Mouse (Mus musculus) adrenal gland, adult (tissue): ENCODE results near the gene Nfyb.
A peak's percentile ranks its signal among the peaks of the same experiment; 100 is the strongest.

Source experiments
- DNase-seq, 2 experiments: peaks; one replicate each; pipeline ENCODE4 v3.0.0; 2022 to 2023; ENCODE audit warnings: low spot score in 1 of 2; ENCODE audit not compliant: inconsistent age in 2 of 2

The Nfyb gene

DNA sequence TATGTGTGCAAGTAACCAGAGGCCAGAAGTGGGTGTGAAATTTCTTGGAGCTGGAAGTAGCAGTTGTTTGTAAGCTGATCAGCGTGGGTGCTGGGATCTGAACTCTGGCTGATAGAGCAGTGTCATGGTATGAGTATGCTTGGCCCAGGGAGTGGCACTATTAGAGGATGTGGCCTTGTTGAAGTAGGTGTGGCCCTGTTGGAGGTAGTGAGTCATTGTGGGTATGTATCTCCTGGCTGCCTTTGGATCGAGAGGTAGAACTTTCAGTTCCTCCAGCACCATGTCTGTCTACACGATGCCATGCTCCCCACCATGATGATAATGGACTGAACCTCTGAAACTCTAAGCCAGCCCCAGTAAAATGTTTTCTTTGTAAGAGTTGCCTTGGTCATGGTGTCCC is 16.4 kb upstream of the Nfyb start:
- no peak for DNase-seq

DNA sequence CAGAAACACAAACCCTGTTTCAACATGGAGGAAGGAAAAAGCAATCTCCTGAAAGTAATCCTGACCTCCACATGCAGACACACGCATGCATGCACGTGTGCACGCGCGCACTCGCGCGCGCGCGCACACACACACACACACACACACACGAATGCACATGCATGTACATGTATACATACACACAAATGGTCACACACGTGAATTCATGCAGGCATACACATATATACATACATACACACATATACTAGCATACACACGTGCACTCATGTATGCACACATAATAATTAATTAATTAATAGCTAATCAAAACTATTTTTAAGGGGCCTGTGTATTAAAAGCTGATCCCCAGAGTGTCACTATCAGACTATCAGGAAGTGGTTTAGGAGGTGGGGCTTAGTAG is 15.9 kb upstream of the Nfyb start:
- DNase-seq = no peak

DNA sequence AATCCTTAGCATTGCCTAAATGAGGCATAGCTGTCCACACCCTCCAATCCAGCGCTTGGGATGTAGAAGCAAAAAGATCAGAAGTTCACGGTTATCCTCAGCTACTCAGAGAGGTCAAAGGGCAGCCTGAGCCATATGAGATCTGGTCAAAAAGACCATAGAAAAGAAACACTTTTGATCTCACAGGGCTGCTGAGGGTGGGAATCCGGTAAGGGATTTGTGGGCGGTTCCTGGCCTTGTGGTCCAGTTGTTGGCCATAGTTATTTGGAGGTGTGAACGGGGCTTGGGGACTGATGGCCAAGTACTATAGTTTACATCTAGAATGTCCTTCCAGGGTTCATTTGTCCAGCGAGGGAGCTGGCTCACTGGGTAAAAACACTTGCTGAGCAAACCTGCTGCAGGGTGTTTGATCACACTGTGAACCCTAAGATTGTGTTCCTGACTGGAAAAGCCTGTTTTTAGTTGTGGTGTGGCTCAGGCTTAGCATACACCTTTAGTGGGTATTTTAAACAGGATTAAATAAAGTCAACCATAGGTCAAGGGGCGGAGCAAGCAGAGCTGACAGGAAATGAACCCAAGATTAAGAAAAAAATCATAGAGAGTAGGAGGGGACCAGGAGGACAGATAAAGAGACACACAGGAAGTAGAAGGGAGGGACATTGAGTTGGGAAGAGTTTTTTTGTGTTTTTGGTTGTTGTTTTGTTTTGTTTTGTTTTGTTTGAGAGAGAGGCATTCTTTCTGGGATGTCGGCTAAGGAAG is 15.0 kb upstream of the Nfyb start:
- DNase-seq = no peak

DNA sequence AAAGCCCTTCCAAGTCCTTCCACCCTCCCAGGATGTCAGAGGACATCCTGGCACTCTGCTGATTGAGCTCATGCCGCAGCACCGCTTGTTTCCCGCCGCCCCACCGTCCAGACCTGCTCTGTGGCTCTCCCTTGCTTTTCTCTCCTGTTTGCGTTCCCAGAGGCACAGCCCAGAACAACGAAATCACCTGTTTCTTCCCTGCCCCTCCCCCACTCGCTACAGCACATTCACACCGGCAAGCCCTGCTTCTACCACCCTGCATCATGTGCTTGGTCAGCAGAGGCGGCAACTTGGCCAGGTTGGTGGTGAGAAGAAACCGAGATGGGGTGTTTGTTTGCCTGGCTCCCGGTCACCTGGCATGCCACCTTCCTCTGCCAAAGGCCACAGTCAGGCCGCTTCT is 13.9 kb upstream of the Nfyb start:
- no peak for DNase-seq

DNA sequence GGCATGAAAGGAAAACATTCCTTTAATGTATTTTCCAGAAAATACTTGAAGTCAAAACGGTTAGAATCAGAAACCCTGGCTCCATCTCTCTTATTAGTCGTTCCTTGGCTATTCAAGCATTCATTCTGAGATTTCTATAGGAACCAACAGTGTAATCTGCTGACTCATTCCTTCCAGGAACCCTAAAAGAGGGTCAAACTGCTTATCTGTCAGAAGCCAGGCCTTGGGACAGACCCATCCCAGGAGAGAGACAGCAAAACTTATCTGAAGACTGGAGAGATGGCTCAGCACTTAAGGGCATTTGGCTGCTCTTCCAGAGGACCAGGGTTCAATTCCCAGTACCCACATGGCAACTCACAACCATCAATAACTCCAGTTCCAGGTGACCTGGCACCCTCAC is 13.1 kb upstream of the Nfyb start:
- DNase-seq = no peak

DNA sequence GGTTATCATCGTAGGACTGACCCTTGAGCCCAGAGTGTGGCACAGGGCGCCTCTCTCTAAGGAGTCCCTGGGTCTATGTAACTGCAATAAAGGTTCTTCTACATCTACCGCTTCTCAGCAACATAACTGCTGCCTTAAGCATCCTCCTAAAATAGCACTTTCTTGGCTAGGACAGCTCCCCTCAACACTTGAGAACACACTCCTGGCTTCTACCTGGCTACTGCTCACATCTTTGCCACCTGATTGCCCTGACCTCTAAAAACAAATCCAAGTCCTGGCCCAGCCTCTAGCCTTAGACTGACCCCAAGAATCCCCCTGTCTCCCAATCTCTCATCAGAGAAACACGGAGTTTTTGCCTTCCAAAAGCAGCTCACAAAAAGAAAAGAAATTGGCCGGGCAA is 10.9 kb upstream of the Nfyb start:
- no peak for DNase-seq

DNA sequence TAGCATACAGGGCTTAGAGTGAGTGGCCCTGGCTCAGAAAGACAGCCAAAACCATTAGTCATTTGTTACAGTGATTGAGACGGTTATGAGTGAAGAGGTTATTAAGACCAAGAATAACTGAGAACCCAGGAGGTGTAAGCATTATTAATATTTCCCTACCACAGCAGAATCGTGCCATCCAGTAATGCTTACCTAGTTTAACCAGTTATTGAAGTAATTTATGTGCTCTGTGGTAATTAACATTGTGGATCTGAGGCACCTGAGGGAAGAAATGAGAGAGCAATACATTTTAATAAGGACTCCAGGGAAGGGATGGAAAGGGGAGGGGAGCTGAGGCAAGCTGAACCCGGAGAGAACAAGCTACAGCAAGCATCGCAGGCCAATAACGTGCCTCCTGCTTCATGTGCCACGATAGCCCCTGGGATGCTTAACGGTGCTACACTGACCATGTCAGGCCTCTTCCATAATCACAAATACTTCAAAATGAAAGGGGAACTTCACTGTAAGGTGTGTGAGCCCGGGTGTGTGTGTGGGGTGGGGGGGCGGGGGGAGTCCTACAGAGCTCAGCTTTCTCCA is 7.7 kb upstream of the Nfyb start:
- no peak for DNase-seq

DNA sequence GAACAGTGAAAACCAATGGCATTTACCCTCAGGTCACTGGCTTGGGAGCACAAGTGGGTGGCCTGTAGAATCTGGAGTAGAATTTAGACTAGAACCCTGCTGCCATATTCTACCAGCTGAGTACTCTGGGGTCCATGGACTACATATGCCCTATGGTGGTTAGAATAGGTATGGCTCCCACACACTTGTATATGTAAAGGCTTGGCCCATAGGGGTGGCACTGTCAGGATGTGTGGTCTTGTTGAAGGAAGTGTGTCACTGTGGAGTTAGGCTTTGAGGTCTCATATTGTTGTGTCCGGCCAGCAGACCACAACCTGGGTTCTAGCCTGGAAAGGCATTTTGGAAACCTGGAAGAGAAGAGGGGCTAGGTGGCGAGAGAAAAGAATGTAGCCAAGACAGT is 6.8 kb upstream of the Nfyb start:
- no peak for DNase-seq

DNA sequence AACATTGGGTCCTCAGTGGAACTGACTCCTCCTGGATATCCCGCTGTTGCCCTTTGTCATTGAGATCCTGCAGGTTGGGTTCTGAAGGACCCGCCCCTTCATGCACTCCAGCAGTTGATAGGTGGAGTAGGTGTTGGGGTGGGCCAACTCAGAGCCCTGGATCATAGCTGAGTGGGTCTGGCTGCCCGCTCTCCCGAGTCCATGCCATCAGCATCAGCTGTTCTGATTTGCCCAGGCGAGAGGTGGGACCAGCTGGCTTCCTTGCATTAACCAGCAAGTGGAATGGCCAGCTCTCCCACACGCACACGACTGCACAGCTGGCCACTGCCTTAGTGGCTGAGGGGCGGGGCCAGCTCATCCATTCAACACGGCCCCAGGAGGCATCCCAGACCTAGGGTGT is 5.0 kb upstream of the Nfyb start:
- DNase-seq = no peak

DNA sequence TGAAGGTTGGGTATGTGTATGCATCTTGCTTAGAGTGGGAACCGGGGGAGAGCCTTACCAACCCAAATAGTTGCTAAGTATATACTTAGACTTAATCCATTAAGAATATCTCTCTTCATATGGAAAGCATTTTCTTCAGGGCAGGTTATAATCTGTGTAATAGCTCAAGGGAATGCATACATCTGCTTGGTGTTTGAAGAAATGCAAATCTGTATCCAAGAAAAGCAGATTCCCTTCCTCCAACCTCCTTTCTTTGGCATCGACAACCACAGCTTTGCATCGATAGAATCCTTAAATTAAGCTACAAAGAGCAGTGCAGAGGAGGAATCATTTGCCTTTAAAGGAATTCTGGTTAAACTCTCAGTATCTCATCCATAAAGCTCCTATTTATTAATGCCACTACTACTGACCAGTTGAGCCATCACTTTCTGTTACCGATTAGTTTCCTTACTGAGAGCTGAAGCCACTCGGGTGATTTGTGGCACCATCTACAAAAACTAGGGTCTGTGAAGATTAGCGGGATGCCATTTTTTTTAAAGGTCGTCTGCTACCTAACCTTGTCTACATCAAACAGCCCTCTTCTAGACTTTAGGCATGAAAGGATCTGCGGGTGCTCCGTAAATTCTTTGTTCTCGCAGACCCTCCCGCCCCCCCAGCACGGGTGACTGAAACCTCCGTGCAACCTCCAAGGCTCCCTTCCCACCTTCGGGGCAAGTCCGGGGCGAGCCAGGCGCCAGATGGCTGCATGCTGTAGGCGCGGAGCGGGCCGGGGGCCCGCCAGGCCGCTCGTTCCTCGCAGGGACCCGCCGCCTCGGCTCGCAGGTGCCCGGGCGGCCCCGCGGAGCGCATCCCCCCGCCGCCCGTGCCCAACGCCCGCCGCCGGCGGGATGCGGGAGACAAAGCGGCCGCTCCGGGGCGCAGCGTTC is 925 bp downstream of the Nfyb start:
- DNase-seq = peak; percentile 50 to 81

DNA sequence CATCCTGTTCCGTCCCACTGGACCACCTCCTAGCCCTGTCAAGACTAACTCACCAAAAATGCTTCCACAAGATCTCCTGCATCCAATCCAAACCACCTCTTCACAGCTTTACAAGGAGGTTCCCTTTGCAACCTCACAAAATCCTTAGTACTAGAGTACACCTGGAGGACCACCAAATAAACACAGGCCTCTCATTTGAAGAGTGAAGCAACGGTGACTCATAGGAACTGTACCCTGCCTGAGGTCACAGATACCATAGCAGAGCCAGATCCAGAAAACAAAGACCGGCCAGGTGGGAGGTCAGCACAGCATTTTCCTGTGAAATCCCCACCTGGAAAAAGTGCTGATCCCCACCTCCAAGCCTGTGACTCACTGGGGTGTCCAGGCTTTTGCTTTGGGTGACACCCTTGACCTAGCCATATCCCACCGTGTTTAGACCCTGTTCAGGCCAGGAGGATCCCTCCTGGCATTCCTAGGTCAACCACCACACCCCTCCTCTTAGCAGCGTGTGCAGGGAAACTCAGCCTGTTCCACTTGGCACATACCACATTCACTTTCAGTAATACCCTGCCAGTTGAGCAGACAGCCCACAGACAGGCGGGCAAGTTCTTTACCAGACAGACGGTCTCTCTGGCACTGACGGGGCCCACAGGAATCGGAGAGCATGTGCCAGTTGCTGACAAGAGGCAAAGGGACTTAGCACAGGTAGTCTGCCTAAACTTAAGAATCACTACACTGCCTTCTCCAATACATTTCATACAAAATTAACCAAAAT is 2.7 kb downstream of the Nfyb start:
- DNase-seq = no peak

DNA sequence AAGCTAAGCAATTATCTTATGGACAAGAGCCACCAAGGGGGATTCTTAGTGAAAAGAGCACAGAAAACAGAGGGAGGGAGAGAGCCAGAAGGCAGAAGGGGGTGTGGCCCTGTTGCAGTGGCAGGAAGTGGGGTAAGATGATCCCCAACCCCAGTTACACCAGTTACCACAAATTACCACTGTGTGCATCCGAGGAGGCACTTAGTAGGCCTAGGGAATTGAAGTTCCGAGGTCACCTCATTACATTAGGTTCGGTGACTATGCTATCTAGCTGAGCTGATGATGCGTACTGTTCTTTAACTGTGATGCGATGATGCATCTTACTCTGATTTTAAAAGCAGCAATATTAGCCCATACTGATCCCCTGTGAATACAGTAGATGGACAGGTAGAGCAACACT is 4.2 kb downstream of the Nfyb start:
- DNase-seq = no peak

DNA sequence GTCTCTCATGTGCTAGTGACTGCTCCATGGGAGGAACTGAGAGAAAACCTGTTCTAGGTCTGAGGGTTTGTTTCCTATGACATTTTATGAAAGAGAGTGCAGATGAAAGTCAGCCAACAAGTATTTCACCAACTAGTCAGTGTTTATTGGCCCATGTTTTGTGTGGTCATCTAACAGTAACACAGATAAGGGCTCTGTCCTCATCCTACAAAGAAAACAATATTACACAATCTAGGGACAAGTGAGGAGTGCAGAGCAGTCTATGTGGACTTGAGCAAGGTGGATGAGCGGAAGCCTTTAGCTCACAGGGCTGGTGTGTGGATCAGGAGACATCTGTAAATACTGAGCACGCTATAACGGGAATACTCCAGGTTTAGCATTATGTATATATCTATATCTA is 5.1 kb downstream of the Nfyb start:
- DNase-seq = no peak

DNA sequence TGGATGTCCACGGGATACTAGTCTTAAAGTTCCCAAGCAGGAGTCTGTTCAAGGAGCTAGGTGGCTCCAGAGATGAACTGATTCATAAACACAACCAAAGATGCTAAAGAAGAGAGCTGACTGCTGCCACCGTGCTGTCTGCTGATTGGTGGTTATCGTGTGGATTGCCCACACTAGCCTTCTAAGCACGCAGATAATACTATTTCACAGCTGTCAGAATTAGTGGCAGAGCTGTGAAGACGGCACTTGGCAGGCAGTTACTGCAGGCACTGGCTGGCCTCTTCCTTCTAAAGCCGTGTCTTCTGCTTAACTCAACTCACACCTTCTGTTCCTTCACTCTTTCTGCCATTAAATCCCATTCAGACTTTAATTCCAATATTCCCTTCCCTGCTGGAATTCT is 5.6 kb downstream of the Nfyb start:
- DNase-seq = no peak

DNA sequence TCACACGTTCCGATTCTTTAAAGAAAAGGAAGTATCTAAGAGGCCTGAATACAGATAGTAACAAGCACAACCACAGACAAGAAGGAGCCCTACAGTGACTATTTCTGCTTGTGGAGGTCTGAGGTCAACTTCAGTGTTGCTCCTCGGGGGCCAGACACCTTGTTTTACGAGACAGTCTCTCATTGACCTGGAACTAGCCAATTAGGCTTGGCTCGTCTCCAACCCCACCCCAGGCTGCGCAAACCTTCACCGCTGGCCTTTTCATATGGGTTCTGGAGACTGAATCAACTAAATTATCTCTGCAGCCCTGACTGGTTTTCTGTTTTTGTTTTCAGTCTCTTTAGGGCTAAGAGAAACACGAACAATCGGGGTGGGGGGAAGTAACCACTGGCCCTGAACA is 6.6 kb downstream of the Nfyb start:
- DNase-seq = no peak

DNA sequence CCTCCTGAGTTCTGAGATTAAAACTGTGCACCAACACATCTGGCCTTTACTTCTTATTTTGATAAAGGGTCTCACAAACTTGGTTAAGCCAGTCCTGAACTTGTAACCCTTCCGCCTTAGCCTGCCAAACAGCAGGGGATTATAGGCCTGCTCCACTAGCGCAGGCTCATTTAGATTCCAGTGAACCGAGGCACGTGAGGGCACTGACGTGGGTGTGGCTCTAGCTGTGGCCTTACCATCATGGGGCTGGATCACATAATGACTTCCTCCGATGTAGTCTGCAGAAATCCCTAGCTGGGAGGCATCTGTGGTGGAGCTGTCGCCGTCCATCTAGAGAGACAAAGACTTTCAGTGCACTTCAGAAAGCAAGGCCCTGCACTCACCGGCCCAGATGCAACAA is 7.5 kb downstream of the Nfyb start:
- no peak for DNase-seq

DNA sequence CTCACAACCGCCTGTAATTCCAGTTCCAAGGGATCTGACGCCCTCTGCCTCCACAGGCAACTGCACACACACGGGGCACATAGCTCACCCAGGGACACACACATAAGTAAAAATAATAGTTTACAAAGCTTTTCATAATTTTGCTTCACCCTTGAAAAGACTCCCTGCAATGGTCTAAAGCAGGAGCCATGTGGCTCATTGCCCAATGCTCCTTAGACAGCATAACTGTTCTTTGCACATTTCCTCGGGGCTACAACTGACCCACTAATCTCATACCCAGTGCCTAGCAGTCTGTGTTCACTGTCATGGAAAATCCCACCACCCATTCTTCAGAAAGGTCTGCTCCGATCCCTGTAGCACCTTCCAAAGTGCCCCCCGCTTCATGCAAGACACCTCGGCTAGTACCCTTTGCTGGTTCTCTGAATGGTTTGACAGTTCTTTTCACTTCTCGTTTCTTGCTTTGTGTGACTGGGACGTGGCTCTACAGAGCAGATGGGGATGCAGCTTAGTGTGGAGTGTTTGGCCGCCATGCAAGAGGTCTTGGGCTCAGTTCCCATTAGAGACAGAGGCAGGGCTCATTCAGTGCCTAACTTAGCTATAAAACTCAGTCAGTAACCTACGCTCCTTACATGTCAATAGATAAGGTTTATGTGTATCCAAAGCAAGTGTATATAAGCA is 8.6 kb downstream of the Nfyb start:
- no peak for DNase-seq

DNA sequence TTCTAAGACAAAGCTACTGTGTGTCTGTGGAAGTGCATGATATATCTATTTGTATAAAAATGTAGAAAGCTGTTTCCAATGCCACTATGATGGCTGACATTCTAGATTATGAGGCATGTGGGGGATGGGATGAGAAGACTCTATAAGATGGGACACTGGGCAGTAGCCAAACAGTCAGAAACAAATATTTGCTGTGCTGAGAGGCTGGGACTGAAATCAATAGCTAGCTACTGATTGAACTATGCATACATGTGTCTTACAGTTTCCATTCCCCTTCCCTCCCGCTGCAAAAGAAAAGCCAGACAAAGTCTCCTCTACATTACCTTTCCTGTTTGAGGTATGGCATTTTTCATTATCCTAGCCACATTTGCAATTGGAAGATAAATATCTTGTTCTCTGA is 9.3 kb downstream of the Nfyb start:
- no peak for DNase-seq

DNA sequence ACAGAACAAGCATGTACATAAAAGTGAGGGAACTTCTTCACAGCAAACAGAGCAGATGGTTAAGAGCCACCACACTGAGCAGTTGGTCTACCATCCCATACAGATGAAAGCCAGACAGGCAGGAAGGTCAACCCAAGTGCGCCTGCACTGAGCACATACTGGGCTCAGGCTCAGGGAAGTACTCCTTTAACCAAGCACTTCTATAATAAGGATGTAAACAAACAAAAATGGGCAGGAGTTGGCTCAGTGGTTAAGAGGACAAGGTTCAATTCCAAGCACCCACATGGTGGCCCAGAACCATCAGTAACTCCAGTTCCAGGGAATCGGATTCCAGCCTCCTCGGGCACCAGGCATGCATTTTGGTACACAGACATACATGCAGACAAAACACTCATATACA is 11.0 kb downstream of the Nfyb start:
- no peak for DNase-seq

DNA sequence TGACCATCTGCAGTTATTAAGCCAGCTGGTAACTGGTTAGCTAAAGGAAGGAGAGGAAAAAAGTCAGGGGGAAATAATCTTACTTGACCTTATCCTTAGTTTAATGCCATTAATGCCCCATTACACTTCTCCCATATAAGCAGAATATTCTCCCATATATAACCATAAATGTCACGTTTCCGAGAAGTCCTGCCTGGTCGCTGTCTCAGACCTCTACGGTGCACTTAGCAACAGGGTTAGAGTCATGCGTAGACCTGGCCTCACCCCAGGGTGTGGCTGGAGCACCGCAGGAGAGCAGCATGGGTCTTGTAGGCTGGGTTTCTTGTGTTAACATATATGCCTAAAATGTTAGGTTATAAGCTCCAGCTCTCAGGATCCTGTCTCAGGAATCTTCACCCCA is 13.2 kb downstream of the Nfyb start:
- no peak for DNase-seq
